Comparison of ENCODE assay signal across 20 mouse cellular contexts in the genomic region with DNA sequence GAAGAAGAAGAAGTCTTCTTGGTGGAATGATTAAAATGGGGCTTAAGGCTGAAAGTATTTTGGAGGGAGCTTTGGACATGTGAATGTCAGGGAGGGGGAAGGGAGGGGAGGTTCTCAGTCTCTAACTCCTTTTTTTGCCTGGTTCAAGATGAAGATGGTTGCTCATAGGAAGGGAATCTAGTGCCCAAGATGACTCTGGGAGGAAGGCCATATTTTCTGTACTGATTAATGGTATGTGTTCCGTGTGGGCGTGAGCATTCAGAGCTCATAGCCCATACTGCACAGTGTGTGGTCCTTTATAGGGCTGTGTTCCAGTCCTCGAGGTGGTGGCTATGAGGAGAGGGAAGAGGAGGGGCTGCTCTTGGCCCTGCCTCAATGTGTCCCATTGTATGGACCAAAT.
"Had no signal": no experiment of that assay in that cellular context is flagged by ENCODE, and none has a peak within 500 bp of the region (broad histone marks: within the 10 kb centered on the region; RNA-seq: fewer than 3 reads in every experiment).

No protein-coding gene starts in this region.

- H3K9ac ChIP-seq: liver, embryonic 12.5 days; liver, embryonic 15.5 days; lung, embryonic 15.5 days; neural tube, embryonic 12.5 days; neural tube, embryonic 15.5 days had no signal

- ATAC-seq: liver, embryonic 12.5 days had no signal

- H3K27ac ChIP-seq: kidney, postnatal 0 days; layer of hippocampus, adult 2 months; liver, embryonic 12.5 days; liver, embryonic 15.5 days; lung, embryonic 15.5 days; neural tube, embryonic 12.5 days; neural tube, embryonic 15.5 days had no signal

- H3K36me3 ChIP-seq: liver, embryonic 12.5 days; liver, embryonic 15.5 days; lung, embryonic 15.5 days; neural tube, embryonic 12.5 days; neural tube, embryonic 15.5 days had no signal

- DNase-seq: kidney, adult 2 months; kidney, postnatal 25 days; layer of hippocampus, adult 9-11 months; liver; lung, adult 18-20 months; lung, postnatal 10 days; lung, postnatal 36 days; midbrain, embryonic 14.5 days; right cerebral cortex, adult 18-20 months; right cerebral cortex, postnatal 14 days; right cerebral cortex, postnatal 4 days; thymus, postnatal 25 days had no signal

- H3K4me3 ChIP-seq: layer of hippocampus, adult 2 months; liver, embryonic 12.5 days; liver, embryonic 15.5 days; lung, embryonic 15.5 days; neural tube, embryonic 12.5 days; neural tube, embryonic 15.5 days had no signal

- H3K4me2 ChIP-seq: liver, embryonic 12.5 days; liver, embryonic 15.5 days; lung, embryonic 15.5 days; midbrain, embryonic 11.5 days; neural tube, embryonic 12.5 days; neural tube, embryonic 15.5 days had no signal

- H3K9me3 ChIP-seq: liver, embryonic 12.5 days; liver, embryonic 15.5 days; lung, embryonic 15.5 days; neural tube, embryonic 12.5 days; neural tube, embryonic 15.5 days had no signal

- H3K27me3 ChIP-seq: liver, embryonic 12.5 days; liver, embryonic 15.5 days; lung, embryonic 15.5 days; neural tube, embryonic 12.5 days; neural tube, embryonic 15.5 days had no signal
